Mouse (Mus musculus) E14TG2a.4 (cell line): ENCODE measurements around the gene Scarb1.

Experiments used
- CTCF ChIP-seq: conservative IDR thresholded peaks from 2 replicates; pipeline ENCODE4 v1.5.1; 2014; ENCODE audit warnings: low read length
- POU5F1 ChIP-seq: IDR thresholded peaks from 2 replicates; pipeline ENCODE4 v1.6.1; 2014; ENCODE audit warnings: low read length, borderline replicate concordance

DNA sequence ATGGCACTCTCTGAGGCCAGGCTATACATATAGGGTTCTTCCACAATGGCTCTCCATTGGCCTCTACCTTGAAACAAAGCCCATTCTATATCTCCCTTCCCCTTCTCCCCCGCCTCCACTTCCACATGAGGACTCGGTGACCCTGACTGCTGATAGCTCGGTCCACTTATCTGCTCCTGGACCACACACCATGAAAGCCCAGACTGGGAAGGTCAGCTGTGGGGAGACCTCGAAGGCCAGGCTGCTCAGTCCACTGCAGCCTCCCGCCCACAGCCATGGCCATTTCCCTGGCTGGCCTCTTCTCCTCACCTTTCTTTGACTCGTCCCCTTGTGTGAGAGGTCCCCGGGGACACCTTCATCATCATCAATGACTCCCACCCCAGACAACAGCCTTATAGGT lies 23.6 kb downstream of the Scarb1 start:
- no peak for TF ChIP-seq CTCF
- TF ChIP-seq POU5F1: no peak
